In genomic region chr6:147569246-147569645, GRCm38 (mm10) we compare ENCODE assay signal across 12 mouse cellular contexts.
DNase-seq lines count a peak whose midpoint lies in the region; ATAC-seq and TF ChIP-seq lines count a peak whose summit lies in the region.
"Had no signal": no experiment of that assay in that cellular context is flagged by ENCODE, and none has a peak within 500 bp of the region (broad histone marks: within the 10 kb centered on the region; RNA-seq: fewer than 3 reads in every experiment).

No protein-coding gene starts in this region.

- DNase-seq in heart, adult 18-20 months: peak; percentile 72
- peak; percentile 41 for DNase-seq in adrenal gland, postnatal 14 days
- DNase-seq in gastrocnemius, postnatal 25 days: peak; percentile 75
- peak; percentile 59 for DNase-seq in lung, postnatal 0 days (ENCODE audit: low spot score)
- DNase-seq in frontal cortex, postnatal 10 days (ENCODE audit: low spot score in 2 of 2): no peak
- DNase-seq in forebrain, embryonic 11.5 days (ENCODE audit: low spot score): no peak
- DNase-seq: cerebellum, adult 8-10 months had no signal

- no peak for TF ChIP-seq EP300 in lung, postnatal 0 days (IDR thresholded peaks at IDR 0.05)

- no peaks in the 10 kb centered on the region for H3K27me3 ChIP-seq in heart, embryonic 12.5 days (replicated peaks)
- H3K27me3 ChIP-seq in lung, postnatal 0 days (replicated peaks; ENCODE audit: insufficient read depth, low read length): no peaks in the 10 kb centered on the region
- no peaks in the 10 kb centered on the region for H3K27me3 ChIP-seq in forebrain, embryonic 11.5 days (ENCODE audit: control insufficient read depth, insufficient read depth, low read length)
- no peaks in the 10 kb centered on the region for H3K27me3 ChIP-seq in midbrain, embryonic 16.5 days (ENCODE audit: control insufficient read depth, insufficient read depth, low read depth, low read length)
- H3K27me3 ChIP-seq: heart, embryonic 13.5 days had no signal

- H3K27ac ChIP-seq in heart, embryonic 12.5 days (ENCODE audit: poor library complexity, severe bottlenecking): no peak overlapping the region
- no peak overlapping the region for H3K27ac ChIP-seq in lung, postnatal 0 days (ENCODE audit: low read length)
- no peak overlapping the region for H3K27ac ChIP-seq in forebrain, embryonic 11.5 days (ENCODE audit: low read depth, low read length)
- no peak overlapping the region for H3K27ac ChIP-seq in midbrain, embryonic 16.5 days (ENCODE audit: low read length)
- H3K27ac ChIP-seq: forebrain, embryonic 10.5 days; heart, embryonic 13.5 days; kidney, postnatal 0 days had no signal

- no peak for TF ChIP-seq CTCF in lung, postnatal 0 days (IDR thresholded peaks at IDR 0.05)

- H3K4me2 ChIP-seq in heart, embryonic 12.5 days: no peak overlapping the region
- no peak overlapping the region for H3K4me2 ChIP-seq in lung, postnatal 0 days (replicated peaks; ENCODE audit: low read depth, low read length)
- H3K4me2 ChIP-seq in forebrain, embryonic 11.5 days (ENCODE audit: low read depth, low read length, severe bottlenecking): no peak overlapping the region
- no peak overlapping the region for H3K4me2 ChIP-seq in midbrain, embryonic 16.5 days (ENCODE audit: low read length)
- H3K4me2 ChIP-seq: heart, embryonic 13.5 days had no signal

- no peaks in the 10 kb centered on the region for H3K36me3 ChIP-seq in heart, embryonic 12.5 days
- no peaks in the 10 kb centered on the region for H3K36me3 ChIP-seq in lung, postnatal 0 days (ENCODE audit: insufficient read depth, low read length)
- H3K36me3 ChIP-seq in forebrain, embryonic 11.5 days (ENCODE audit: control insufficient read depth, insufficient read depth, low read length): no peaks in the 10 kb centered on the region
- no peaks in the 10 kb centered on the region for H3K36me3 ChIP-seq in midbrain, embryonic 16.5 days (ENCODE audit: control insufficient read depth, insufficient read depth, low read length)

- peaks cover 5% of the 10 kb centered on the region; the same call in 1 of the 2 replicates for H3K4me1 ChIP-seq in heart, embryonic 12.5 days (replicated peaks)
- H3K4me1 ChIP-seq in lung, postnatal 0 days (ENCODE audit: insufficient read depth, low read depth, low read length): no peaks in the 10 kb centered on the region
- H3K4me1 ChIP-seq in forebrain, embryonic 11.5 days (replicated peaks; ENCODE audit: control insufficient read depth, insufficient read depth, low read length): no peaks in the 10 kb centered on the region
- H3K4me1 ChIP-seq in midbrain, embryonic 16.5 days (ENCODE audit: control insufficient read depth, insufficient read depth, low read length): no peaks in the 10 kb centered on the region

- no peak overlapping the region for H3K4me3 ChIP-seq in heart, embryonic 12.5 days
- H3K4me3 ChIP-seq in lung, postnatal 0 days (ENCODE audit: low read depth, low read length): no peak overlapping the region
- no peak overlapping the region for H3K4me3 ChIP-seq in forebrain, embryonic 11.5 days (ENCODE audit: low read depth, low read length)
- H3K4me3 ChIP-seq in midbrain, embryonic 16.5 days (ENCODE audit: low read depth, low read length): no peak overlapping the region
- H3K4me3 ChIP-seq: forebrain, embryonic 10.5 days; heart, embryonic 13.5 days had no signal

- no peaks in the 10 kb centered on the region for H3K9me3 ChIP-seq in heart, embryonic 12.5 days (replicated peaks)
- H3K9me3 ChIP-seq in lung, postnatal 0 days (ENCODE audit: low read length): no peaks in the 10 kb centered on the region
- H3K9me3 ChIP-seq in forebrain, embryonic 11.5 days (ENCODE audit: control insufficient read depth, low read length): no peaks in the 10 kb centered on the region
- H3K9me3 ChIP-seq in midbrain, embryonic 16.5 days (replicated peaks; ENCODE audit: control insufficient read depth, low read length, poor library complexity, severe bottlenecking): no peaks in the 10 kb centered on the region
- H3K9me3 ChIP-seq: forebrain, embryonic 10.5 days; heart, embryonic 13.5 days had no signal

- 84% methylated on average over 5 of the region's 5 CpGs for WGBS in heart, embryonic 12.5 days
- WGBS in lung, postnatal 0 days: 64% methylated on average over 5 of the region's 5 CpGs
- 93% methylated on average over 5 of the region's 5 CpGs for whole genome bisulfite sequencing in forebrain, embryonic 11.5 days
- WGBS in midbrain, embryonic 16.5 days: 92% methylated on average over 5 of the region's 5 CpGs

- no peak for ATAC-seq in heart, embryonic 12.5 days (ENCODE audit: insufficient number of reproducible peaks, low FRiP score)
- peak; percentile 75 for ATAC-seq in lung, postnatal 0 days
- ATAC-seq in forebrain, embryonic 11.5 days (replicated peaks; ENCODE audit: low FRiP score): no peak
- ATAC-seq in midbrain, embryonic 16.5 days: no peak

- no peak overlapping the region for H3K9ac ChIP-seq in heart, embryonic 12.5 days
- H3K9ac ChIP-seq in lung, postnatal 0 days (replicated peaks; ENCODE audit: low read depth): no peak overlapping the region
- H3K9ac ChIP-seq in forebrain, embryonic 11.5 days (ENCODE audit: low read length): no peak overlapping the region
- no peak overlapping the region for H3K9ac ChIP-seq in midbrain, embryonic 16.5 days (ENCODE audit: low read depth, low read length)
- H3K9ac ChIP-seq: heart, embryonic 13.5 days had no signal

Comparison
In these comparisons a context has a peak if more than half of its experiments do, and no peak if none do; other contexts are left out.
1. DNase-seq: peak in heart, adult 18-20 months (2 of 2), adrenal gland, postnatal 14 days (single experiment), gastrocnemius, postnatal 25 days (single experiment) and lung, postnatal 0 days (single experiment); none in frontal cortex, postnatal 10 days (0 of 2) and forebrain, embryonic 11.5 days (single experiment).